Mouse (Mus musculus) testis, adult 2 months (tissue): ENCODE data around the gene Klhl35.

ENCODE experiments used
- CTCF ChIP-seq: fragments of 200-500 bp; IDR thresholded peaks from 2 replicates; pipeline ENCODE4 v1.5.1; 2012; ENCODE audit warnings: low read depth, mild to moderate bottlenecking, inconsistent platforms, low read length, moderate library complexity; ENCODE audit not compliant: control insufficient read depth, insufficient read depth, insufficient replicate concordance
- POLR2A ChIP-seq: fragments of 200-500 bp; IDR thresholded peaks from 2 replicates; pipeline ENCODE4 v1.6.1; 2012; ENCODE audit warnings: low read depth, mild to moderate bottlenecking, inconsistent platforms, low read length, moderate library complexity; ENCODE audit not compliant: control insufficient read depth

DNA sequence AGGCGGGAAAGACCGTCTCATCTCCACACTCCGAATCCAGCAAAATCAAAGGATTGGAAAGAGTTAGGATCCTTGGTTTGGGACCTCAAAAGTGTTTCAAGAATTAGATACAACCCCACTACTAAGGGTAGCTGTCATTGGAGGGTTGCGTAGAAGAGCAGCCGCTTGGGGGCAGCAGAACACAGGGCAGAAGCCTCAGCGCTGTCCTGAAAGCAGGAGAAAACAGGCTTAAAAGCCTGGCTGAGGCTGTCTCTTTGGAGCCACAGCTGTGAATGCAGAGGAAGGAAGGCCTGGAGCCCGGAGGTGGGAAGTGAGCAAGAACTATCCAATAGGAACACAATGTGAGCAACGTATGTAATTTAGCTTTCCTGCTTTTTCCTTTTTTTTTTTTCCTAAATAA is 34.4 kb downstream of the Klhl35 start:
- peak; percentile 71; the same call in 1 of the 2 replicates for TF ChIP-seq CTCF
- no peak for TF ChIP-seq POLR2A
